Mouse (Mus musculus) olfactory bulb, adult 2 months (tissue): Measurements from ENCODE around the gene Ccdc149. TPM values are rescaled to one million over a fixed set of nuclear protein-coding genes. Genes with fewer than 3 reads are reported as not detected.

Source experiments
- H3K27ac ChIP-seq: fragments of 200-500 bp; 2 replicates; pipeline ENCODE4 v1.5.1; 2012; ENCODE audit warnings: low read depth, low read length; ENCODE audit not compliant: insufficient read depth
- H3K4me1 ChIP-seq: fragments of 200-500 bp; 2 replicates; pipeline ENCODE4 v1.6.1; 2012; ENCODE audit warnings: low read length; ENCODE audit not compliant: control insufficient read depth, insufficient read depth
- H3K4me3 ChIP-seq: fragments of 200-500 bp; 2 replicates; pipeline ENCODE4 v1.5.1; 2012; ENCODE audit warnings: mild to moderate bottlenecking, low read depth, low read length, moderate library complexity; ENCODE audit not compliant: insufficient read depth
- CTCF ChIP-seq: fragments of 200-500 bp; IDR thresholded peaks from 2 replicates; pipeline ENCODE4 v1.5.1; 2012; ENCODE audit warnings: low read depth, mild to moderate bottlenecking, low read length, moderate library complexity; ENCODE audit not compliant: insufficient read depth
- POLR2A ChIP-seq: fragments of 200-500 bp; IDR thresholded peaks from 2 replicates; pipeline ENCODE4 v1.6.1; 2012; ENCODE audit warnings: mild to moderate bottlenecking, low read depth, low read length, moderate library complexity; ENCODE audit not compliant: insufficient read depth
- WGBS: fragments of 180-500 bp; shearing (Covaris S2); methylation state at CpG from one replicate; pipeline ENCODE4 v1.1.7; 2018; 5-methylcytosine and 5-hydroxymethylcytosine counted together
- polyA plus RNA-seq: library from polyadenylated mRNA; stranded (reverse); fragments of >200 nt; gene quantifications from 2 replicates; pipeline ENCODE4 v1.2.4, GENCODE M21; 2012; ENCODE audit warnings: low replicate concordance; ENCODE audit not compliant: missing spikeins, insufficient read depth, insufficient read length

Gene Ccdc149
- polyA plus RNA-seq, 1 experiment = not detected

DNA sequence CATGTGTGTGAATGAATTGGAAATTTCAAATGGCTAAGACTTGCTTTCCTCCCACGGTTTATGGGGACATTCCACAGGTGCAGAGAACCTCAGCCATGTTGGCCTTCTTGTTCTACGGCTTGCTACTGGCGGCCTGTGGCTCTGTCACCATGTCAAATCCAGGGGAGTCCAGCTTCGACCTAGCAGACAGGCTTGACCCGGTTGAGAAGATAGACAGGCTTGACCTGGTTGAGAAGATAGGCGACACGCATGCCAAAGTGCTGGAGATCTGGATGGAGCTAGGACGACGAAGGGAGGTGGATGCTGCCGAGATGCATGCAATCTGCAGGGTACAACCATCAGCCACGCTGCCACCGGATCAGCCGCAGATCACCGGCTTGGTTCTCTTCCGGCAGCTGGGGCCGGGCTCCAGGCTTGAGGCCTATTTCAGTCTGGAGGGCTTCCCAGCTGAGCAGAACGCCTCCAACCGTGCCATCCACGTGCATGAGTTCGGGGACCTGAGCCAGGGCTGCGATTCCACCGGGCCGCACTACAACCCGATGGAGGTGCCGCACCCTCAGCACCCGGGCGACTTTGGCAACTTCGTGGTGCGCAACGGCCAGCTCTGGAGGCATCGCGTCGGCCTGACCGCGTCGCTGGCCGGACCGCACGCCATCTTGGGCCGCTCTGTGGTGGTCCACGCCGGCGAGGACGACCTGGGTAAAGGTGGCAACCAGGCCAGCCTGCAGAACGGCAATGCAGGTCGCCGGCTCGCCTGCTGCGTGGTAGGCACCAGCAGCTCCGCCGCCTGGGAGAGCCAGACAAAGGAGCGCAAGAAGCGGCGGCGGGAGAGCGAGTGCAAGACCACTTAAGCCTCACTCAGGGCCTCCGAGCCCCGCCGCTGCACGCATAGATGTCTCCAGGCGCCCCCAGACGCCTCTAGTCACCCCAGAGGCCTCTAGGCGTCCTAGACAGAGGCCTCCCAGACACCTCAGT, 103.2 kb downstream of the Ccdc149 start:
- Histone ChIP-seq H3K27ac (no peak overlapping the region), H3K4me3 (no peak overlapping the region), H3K4me1 (peaks cover 32% of the 10 kb centered on the region)
- 66% methylated on average over 63 of the region's 63 CpGs for WGBS
- TF ChIP-seq CTCF (no peak), POLR2A (no peak)

DNA sequence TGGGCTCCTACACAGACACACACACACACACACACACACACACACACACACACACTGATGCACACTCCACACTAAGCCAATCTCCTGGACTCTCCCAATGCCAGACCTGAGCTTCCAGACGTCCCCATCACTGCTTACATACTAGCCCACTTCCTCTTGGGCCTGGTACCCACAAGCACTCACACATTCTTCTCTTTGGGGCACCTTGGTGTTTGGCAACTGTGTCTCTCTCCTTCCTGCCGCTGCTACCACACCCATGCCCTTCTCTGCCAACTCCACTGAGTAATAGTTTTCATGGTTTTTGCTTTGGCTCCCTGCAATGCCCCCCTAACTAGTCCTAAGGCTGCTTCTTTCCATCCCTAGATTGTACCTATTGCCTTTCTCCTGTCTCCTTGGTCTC, 104.7 kb downstream of the Ccdc149 start:
- 77% methylated on average over 2 of the region's 2 CpGs for WGBS
- Histone ChIP-seq H3K27ac (no peak overlapping the region), H3K4me1 (peaks cover 33% of the 10 kb centered on the region), H3K4me3 (no peak overlapping the region)
- no peak for TF ChIP-seq POLR2A
- no peak for TF ChIP-seq CTCF

DNA sequence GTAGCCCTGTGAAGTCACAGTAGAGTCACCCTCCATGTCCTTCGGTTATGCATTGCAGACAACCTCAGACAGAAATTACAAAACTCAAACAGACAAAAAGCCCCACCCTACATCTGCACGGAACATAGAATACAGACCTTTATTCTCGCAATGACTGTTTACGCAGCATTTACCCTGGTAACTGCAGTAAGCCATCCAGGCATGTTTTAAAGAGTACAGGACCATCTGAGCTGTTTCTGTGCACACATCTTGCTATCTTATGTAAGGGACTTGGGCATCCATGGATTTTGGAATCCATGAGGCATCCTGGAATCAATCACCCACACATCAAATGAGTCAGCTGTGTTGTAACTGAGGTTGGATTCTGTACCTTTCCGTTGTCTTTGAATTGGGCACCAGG, 105.4 kb downstream of the Ccdc149 start:
- Histone ChIP-seq H3K4me1 (peaks cover 30% of the 10 kb centered on the region), H3K27ac (no peak overlapping the region), H3K4me3 (no peak overlapping the region)
- 88% methylated on average over 5 of the region's 5 CpGs for WGBS
- TF ChIP-seq CTCF (no peak), POLR2A (no peak)

- H3K4me3 ChIP-seq = no peak overlapping the region
- no peak for TF ChIP-seq POLR2A
- no peak overlapping the region for H3K27ac ChIP-seq
- WGBS = 91% methylated on average over 5 of the region's 5 CpGs
- H3K4me1 ChIP-seq = peaks cover 29% of the 10 kb centered on the region
These were observed 106.8 kb downstream of the Ccdc149 start for GRCm38 (mm10) chr5:52364521-52364920.

GRCm38 (mm10) chr5:52363468-52364150, 107.7 kb downstream of the Ccdc149 start, which contains the start of gene Sod3:
Sod3 (plus strand) TSS chr5:52363791.
- Histone ChIP-seq H3K27ac (no peak within 1 kb of the TSS), H3K4me1 (peaks cover 24% of the 10 kb centered on the region), H3K4me3 (no peak within 1 kb of the TSS; the same call in 1 of the 2 replicates)
- TF ChIP-seq CTCF (no peak), POLR2A (no peak)
- 40% methylated on average over 11 of the region's 11 CpGs for WGBS

DNA sequence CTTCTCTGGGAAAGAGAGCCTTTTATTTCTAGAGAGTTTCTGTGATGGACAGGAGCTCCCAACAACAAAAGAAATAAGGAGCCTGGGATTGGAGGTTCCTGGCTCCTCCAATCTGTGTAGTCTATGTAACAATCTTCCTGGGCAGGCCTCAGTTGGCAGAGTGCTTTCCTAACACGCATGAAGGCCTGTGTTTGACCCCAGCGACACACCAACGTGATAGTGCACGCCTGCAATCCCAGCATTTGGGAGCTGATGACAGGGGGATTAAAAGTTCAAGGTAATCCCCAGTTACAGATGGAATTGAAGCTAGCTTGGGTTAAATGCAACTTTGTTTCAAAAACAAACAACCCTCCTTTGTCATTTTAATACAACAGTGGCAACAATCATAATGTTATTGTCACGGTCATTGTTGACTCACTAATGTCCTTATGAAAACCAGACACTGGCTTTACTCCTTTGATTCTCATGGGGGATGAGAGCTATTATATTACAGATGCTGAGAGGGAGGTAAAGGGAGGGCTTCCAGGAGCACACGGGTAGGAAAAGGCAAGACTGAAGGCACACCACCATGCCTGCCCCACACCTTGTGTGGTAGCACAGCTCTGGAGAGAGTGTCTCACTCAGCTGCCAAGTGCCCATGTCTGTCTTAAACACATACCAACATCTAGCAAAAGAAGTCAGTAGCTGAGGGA, 108.4 kb downstream of the Ccdc149 start:
- WGBS = 78% methylated on average over 6 of the region's 6 CpGs
- Histone ChIP-seq H3K4me1 (peaks cover 18% of the 10 kb centered on the region), H3K4me3 (no peak overlapping the region), H3K27ac (no peak overlapping the region)
- TF ChIP-seq CTCF (no peak), POLR2A (no peak)

- H3K4me1 ChIP-seq = peaks cover 16% of the 10 kb centered on the region
- no peak overlapping the region for H3K4me3 ChIP-seq
- TF ChIP-seq POLR2A (no peak), CTCF (no peak)
- 0 out of 2 replicates have a peak overlapping the region, but pooled peaks have one; percentile 14 for H3K27ac ChIP-seq
- 74% methylated on average over 21 of the region's 21 CpGs for WGBS
These were observed 110.9 kb downstream of the Ccdc149 start for GRCm38 (mm10) chr5:52360286-52361049.

- Histone ChIP-seq H3K4me3 (no peak overlapping the region), H3K4me1 (peaks cover 4% of the 10 kb centered on the region), H3K27ac (no peak overlapping the region)
- TF ChIP-seq POLR2A = no peak
- no peak for TF ChIP-seq CTCF
- 95% methylated on average over 6 of the region's 6 CpGs for WGBS
These were observed 113.2 kb downstream of the Ccdc149 start for GRCm38 (mm10) chr5:52358120-52358519.
